Mouse (Mus musculus): Measurements from ENCODE around the gene Nrp2. TPM values are rescaled to one million over a fixed set of nuclear protein-coding genes. Genes with fewer than 3 reads are reported as not detected.

Gene Nrp2
- polyA plus RNA-seq, 1 experiment from 2014 or later = 23.4 TPM

GRCm38 (mm10) chr1:62750408-62751008 is 47.4 kb downstream of the Nrp2 start:
- Histone ChIP-seq H3K9ac (ENCODE audit: low read depth, low read length) (no peak overlapping the region), H3K27ac (ENCODE audit: low read length) (no peak overlapping the region), H3K27me3 (ENCODE audit: control insufficient read depth, insufficient read depth, low read depth, low read length) (no peaks in the 10 kb centered on the region; the same call in 1 of the 2 replicates), H3K4me1 (ENCODE audit: control insufficient read depth, insufficient read depth, low read length) (peaks cover 28% of the 10 kb centered on the region), H3K4me2 (ENCODE audit: low read length) (no peak overlapping the region), H3K9me3 (replicated peaks; ENCODE audit: control insufficient read depth, low read length, poor library complexity, severe bottlenecking) (no peaks in the 10 kb centered on the region), H3K36me3 (ENCODE audit: control insufficient read depth, insufficient read depth, low read length) (peaks cover 7% of the 10 kb centered on the region), H3K4me3 (ENCODE audit: low read depth, low read length) (no peak overlapping the region)
- no peak for ATAC-seq
- 70% methylated on average over 5 of the region's 5 CpGs for WGBS

- Histone ChIP-seq H3K36me3 (ENCODE audit: control insufficient read depth, insufficient read depth, low read length) (peaks cover 4% of the 10 kb centered on the region), H3K4me2 (ENCODE audit: low read length) (no peak overlapping the region), H3K27me3 (ENCODE audit: control insufficient read depth, insufficient read depth, low read depth, low read length) (no peaks in the 10 kb centered on the region; the same call in 1 of the 2 replicates), H3K4me1 (ENCODE audit: control insufficient read depth, insufficient read depth, low read length) (peaks cover 28% of the 10 kb centered on the region), H3K9me3 (replicated peaks; ENCODE audit: control insufficient read depth, low read length, poor library complexity, severe bottlenecking) (no peaks in the 10 kb centered on the region), H3K27ac (ENCODE audit: low read length) (peak overlapping the region; percentile 47), H3K4me3 (ENCODE audit: low read depth, low read length) (no peak overlapping the region), H3K9ac (ENCODE audit: low read depth, low read length) (no peak overlapping the region)
- ATAC-seq = peak; percentile 44
- 19% methylated on average over 15 of the region's 15 CpGs for WGBS
Measured at GRCm38 (mm10) chr1:62751011-62752006, 48.2 kb downstream of the Nrp2 start.

GRCm38 (mm10) chr1:62752055-62752454 is 49.0 kb downstream of the Nrp2 start:
- H3K27ac ChIP-seq (ENCODE audit: low read length) = peak overlapping the region; percentile 15; the same call in 1 of the 2 replicates
- H3K27me3 ChIP-seq (ENCODE audit: control insufficient read depth, insufficient read depth, low read depth, low read length) = no peaks in the 10 kb centered on the region; the same call in 1 of the 2 replicates
- no peak overlapping the region for H3K4me2 ChIP-seq (ENCODE audit: low read length)
- H3K9ac ChIP-seq (ENCODE audit: low read depth, low read length) = no peak overlapping the region
- no peak overlapping the region for H3K4me3 ChIP-seq (ENCODE audit: low read depth, low read length)
- peaks cover 28% of the 10 kb centered on the region for H3K4me1 ChIP-seq (ENCODE audit: control insufficient read depth, insufficient read depth, low read length)
- WGBS = 52% methylated on average over 8 of the region's 8 CpGs
- no peak for ATAC-seq
- no peaks in the 10 kb centered on the region for H3K9me3 ChIP-seq (replicated peaks; ENCODE audit: control insufficient read depth, low read length, poor library complexity, severe bottlenecking)
- peaks cover 2% of the 10 kb centered on the region; the same call in 1 of the 2 replicates for H3K36me3 ChIP-seq (ENCODE audit: control insufficient read depth, insufficient read depth, low read length)

GRCm38 (mm10) chr1:62752661-62753333 is 49.7 kb downstream of the Nrp2 start:
- WGBS = 70% methylated on average over 7 of the region's 7 CpGs
- Histone ChIP-seq H3K4me1 (ENCODE audit: control insufficient read depth, insufficient read depth, low read length) (peaks cover 28% of the 10 kb centered on the region), H3K9me3 (replicated peaks; ENCODE audit: control insufficient read depth, low read length, poor library complexity, severe bottlenecking) (no peaks in the 10 kb centered on the region), H3K4me3 (ENCODE audit: low read depth, low read length) (no peak overlapping the region), H3K27ac (ENCODE audit: low read length) (no peak overlapping the region), H3K9ac (ENCODE audit: low read depth, low read length) (no peak overlapping the region), H3K36me3 (ENCODE audit: control insufficient read depth, insufficient read depth, low read length) (peaks cover 2% of the 10 kb centered on the region; the same call in 1 of the 2 replicates), H3K27me3 (ENCODE audit: control insufficient read depth, insufficient read depth, low read depth, low read length) (no peaks in the 10 kb centered on the region), H3K4me2 (ENCODE audit: low read length) (no peak overlapping the region)
- ATAC-seq = 0 out of 2 replicates have a peak, but pooled peaks have one; percentile 13

GRCm38 (mm10) chr1:62754066-62754835 is 51.2 kb downstream of the Nrp2 start:
- H3K4me1 ChIP-seq (ENCODE audit: control insufficient read depth, insufficient read depth, low read length) = peaks cover 28% of the 10 kb centered on the region
- no peaks in the 10 kb centered on the region for H3K27me3 ChIP-seq (ENCODE audit: control insufficient read depth, insufficient read depth, low read depth, low read length)
- no peak overlapping the region for H3K4me3 ChIP-seq (ENCODE audit: low read depth, low read length)
- no peak overlapping the region for H3K9ac ChIP-seq (ENCODE audit: low read depth, low read length)
- H3K9me3 ChIP-seq (replicated peaks; ENCODE audit: control insufficient read depth, low read length, poor library complexity, severe bottlenecking) = no peaks in the 10 kb centered on the region
- no peak for ATAC-seq
- H3K36me3 ChIP-seq (ENCODE audit: control insufficient read depth, insufficient read depth, low read length) = no peaks in the 10 kb centered on the region
- WGBS = 26% methylated on average over 8 of the region's 8 CpGs
- H3K27ac ChIP-seq (ENCODE audit: low read length) = no peak overlapping the region
- no peak overlapping the region for H3K4me2 ChIP-seq (ENCODE audit: low read length)

GRCm38 (mm10) chr1:62760086-62760485 is 57.0 kb downstream of the Nrp2 start:
- no peak for ATAC-seq
- WGBS = 74% methylated on average over 5 of the region's 5 CpGs
- Histone ChIP-seq H3K27ac (ENCODE audit: low read length) (no peak overlapping the region), H3K27me3 (ENCODE audit: control insufficient read depth, insufficient read depth, low read depth, low read length) (no peaks in the 10 kb centered on the region), H3K4me1 (ENCODE audit: control insufficient read depth, insufficient read depth, low read length) (no peaks in the 10 kb centered on the region), H3K4me3 (ENCODE audit: low read depth, low read length) (no peak overlapping the region), H3K4me2 (ENCODE audit: low read length) (no peak overlapping the region), H3K36me3 (ENCODE audit: control insufficient read depth, insufficient read depth, low read length) (peaks cover 11% of the 10 kb centered on the region), H3K9ac (ENCODE audit: low read depth, low read length) (no peak overlapping the region), H3K9me3 (replicated peaks; ENCODE audit: control insufficient read depth, low read length, poor library complexity, severe bottlenecking) (no peaks in the 10 kb centered on the region)

GRCm38 (mm10) chr1:62760565-62760964 is 57.5 kb downstream of the Nrp2 start:
- H3K4me3 ChIP-seq (ENCODE audit: low read depth, low read length) = no peak overlapping the region
- 79% methylated on average over 17 of the region's 17 CpGs for WGBS
- H3K36me3 ChIP-seq (ENCODE audit: control insufficient read depth, insufficient read depth, low read length) = peaks cover 13% of the 10 kb centered on the region
- no peaks in the 10 kb centered on the region for H3K4me1 ChIP-seq (ENCODE audit: control insufficient read depth, insufficient read depth, low read length)
- no peak overlapping the region for H3K4me2 ChIP-seq (ENCODE audit: low read length)
- H3K27me3 ChIP-seq (ENCODE audit: control insufficient read depth, insufficient read depth, low read depth, low read length) = no peaks in the 10 kb centered on the region
- H3K9me3 ChIP-seq (replicated peaks; ENCODE audit: control insufficient read depth, low read length, poor library complexity, severe bottlenecking) = no peaks in the 10 kb centered on the region
- no peak overlapping the region for H3K9ac ChIP-seq (ENCODE audit: low read depth, low read length)
- H3K27ac ChIP-seq (ENCODE audit: low read length) = no peak overlapping the region
- ATAC-seq = no peak

GRCm38 (mm10) chr1:62763779-62764178 is 60.7 kb downstream of the Nrp2 start:
- WGBS = 88% methylated on average over 4 of the region's 4 CpGs
- no peaks in the 10 kb centered on the region for H3K9me3 ChIP-seq (replicated peaks; ENCODE audit: control insufficient read depth, low read length, poor library complexity, severe bottlenecking)
- ATAC-seq = no peak
- no peak overlapping the region for H3K9ac ChIP-seq (ENCODE audit: low read depth, low read length)
- H3K27me3 ChIP-seq (ENCODE audit: control insufficient read depth, insufficient read depth, low read depth, low read length) = no peaks in the 10 kb centered on the region
- peaks cover 17% of the 10 kb centered on the region for H3K36me3 ChIP-seq (ENCODE audit: control insufficient read depth, insufficient read depth, low read length)
- H3K27ac ChIP-seq (ENCODE audit: low read length) = no peak overlapping the region
- H3K4me1 ChIP-seq (ENCODE audit: control insufficient read depth, insufficient read depth, low read length) = no peaks in the 10 kb centered on the region
- no peak overlapping the region for H3K4me3 ChIP-seq (ENCODE audit: low read depth, low read length)
- no peak overlapping the region for H3K4me2 ChIP-seq (ENCODE audit: low read length)

Data from midbrain, embryonic 16.5 days (tissue).